Mouse (Mus musculus) right cerebral cortex, postnatal 14 days (tissue): ENCODE results near the gene N4bp2.
"Not testable (repeated sequence)": the region's sequence is repeated elsewhere in the genome, so short reads cannot be mapped to it uniquely, and the experiment has no call there.

Experiments
- DNase-seq: peaks from one replicate; pipeline ENCODE4 v3.0.0; 2022

N4bp2 gene

GRCm38 (mm10) chr5:65764786-65765634 lies 1.7 kb downstream of the N4bp2 start:
- peak; percentile 80 for DNase-seq

- DNase-seq, result no peak
Measured at GRCm38 (mm10) chr5:65765635-65765911, 2.3 kb downstream of the N4bp2 start.

DNA sequence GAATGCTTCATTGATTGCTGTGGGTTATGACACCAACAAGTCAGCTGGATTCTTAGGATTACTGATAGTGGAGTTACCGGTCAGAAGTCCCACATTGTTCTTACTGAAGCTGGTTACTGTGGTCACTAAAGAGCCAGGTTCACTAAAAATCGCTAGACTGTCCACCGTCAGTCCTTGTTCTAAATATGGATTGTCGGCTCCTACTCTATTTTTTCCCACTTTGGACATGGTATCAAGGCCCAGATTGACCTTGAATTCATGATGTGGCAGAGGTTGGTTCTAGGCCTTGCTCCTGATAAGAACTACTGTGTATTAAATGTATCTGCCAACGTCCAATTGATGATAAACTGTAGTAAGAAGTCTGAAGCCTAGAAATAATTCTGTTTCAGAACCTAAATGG lies 4.7 kb downstream of the N4bp2 start:
- no peak for DNase-seq

- no peak for DNase-seq
Measured at GRCm38 (mm10) chr5:65770065-65770464, 6.7 kb downstream of the N4bp2 start.

DNA sequence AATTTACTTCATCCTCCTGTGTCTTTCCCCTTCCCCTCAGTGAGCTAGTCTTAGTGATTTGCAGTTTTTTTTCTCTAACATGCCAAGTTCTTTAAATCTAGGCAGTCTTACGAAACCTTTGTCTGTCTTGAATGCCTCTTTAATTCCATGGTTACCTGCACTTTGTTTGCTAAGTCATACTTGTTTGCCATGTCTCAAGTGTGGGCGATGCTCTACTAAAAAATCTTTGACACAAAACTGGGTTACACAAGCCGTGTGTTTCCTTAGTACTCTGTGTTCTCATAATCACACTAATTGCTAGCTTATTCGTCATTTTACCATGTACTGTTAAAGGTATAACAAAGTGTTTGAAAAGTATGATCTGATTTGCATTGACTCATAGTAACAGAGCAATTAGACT lies 7.2 kb downstream of the N4bp2 start:
- DNase-seq, result no peak

GRCm38 (mm10) chr5:65773957-65774356 lies 10.6 kb downstream of the N4bp2 start:
- DNase-seq, result not testable (repeated sequence)

DNA sequence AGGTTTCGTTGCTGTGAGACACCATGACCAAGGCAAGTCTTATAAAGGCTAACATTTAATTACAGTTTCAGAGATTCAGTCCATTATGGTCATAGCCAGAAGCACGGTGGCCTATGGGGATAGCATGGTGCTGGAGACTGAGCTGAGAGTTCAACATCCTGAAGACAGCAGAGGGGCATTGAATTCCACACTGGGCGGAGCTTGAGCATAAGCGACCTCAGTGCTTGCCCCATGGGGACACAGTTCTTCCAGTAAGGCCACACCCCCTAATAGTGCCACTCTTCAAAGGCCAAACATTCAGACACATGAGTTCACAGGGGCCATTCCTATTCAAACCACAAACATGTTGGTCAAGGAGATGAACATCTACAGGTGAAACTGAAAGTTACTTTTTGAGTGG lies 12.8 kb downstream of the N4bp2 start:
- no peak for DNase-seq

DNA sequence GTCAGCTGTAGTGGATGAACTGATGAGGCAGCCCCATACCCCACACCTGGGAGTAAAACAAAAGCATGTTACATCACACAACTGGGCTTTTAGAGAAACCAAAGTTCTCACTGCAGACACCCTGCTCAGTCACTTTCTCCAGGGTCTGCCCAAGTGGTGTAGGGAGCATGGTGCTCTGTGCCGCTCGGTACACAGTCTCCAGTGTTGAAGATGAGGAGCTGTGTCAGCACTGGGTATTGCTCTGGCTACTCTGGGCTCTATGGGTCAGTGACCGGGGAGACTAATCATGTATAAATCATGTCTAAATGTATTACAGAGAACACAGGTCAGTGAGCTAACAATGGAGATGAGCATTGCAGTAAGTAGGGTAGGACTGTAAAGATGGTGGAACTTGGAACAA lies 13.6 kb downstream of the N4bp2 start:
- DNase-seq, result no peak

GRCm38 (mm10) chr5:65778986-65779385 lies 15.7 kb downstream of the N4bp2 start:
- not testable (repeated sequence) for DNase-seq

DNA sequence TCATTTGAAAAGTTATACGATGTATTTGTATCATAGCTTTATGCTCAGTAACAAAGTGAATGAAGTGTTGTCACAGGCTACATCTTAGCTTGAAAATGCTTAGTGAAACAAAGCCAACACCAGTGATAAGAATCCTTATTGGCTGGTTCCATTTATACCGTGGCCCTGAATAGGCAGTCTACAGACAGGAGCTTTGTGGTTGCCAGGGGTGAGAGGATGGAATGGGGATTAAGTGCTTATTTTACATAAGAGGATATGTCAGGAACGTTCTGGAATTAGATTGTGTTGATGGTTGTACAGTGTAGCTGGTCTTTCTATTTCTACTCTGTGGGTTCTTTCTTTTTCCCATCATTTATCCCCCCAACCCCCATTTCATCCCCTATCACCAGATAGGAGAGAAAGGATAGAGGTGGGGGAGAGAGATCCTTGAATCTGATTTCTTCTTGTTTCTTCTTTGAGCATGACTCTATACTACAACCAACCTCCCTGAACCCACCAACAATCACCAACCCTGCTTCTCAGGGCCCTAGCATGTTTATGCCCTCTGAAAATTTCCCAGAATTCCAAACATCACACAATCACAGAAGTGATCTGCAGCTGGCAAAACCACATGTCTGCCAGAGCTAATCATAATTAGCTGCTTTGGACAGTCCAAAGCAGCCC lies 16.2 kb downstream of the N4bp2 start:
- DNase-seq, result no peak

- no peak for DNase-seq
Measured at GRCm38 (mm10) chr5:65781147-65781715, 17.9 kb downstream of the N4bp2 start.

- DNase-seq, result no peak
Measured at GRCm38 (mm10) chr5:65781769-65782715, 18.7 kb downstream of the N4bp2 start.

DNA sequence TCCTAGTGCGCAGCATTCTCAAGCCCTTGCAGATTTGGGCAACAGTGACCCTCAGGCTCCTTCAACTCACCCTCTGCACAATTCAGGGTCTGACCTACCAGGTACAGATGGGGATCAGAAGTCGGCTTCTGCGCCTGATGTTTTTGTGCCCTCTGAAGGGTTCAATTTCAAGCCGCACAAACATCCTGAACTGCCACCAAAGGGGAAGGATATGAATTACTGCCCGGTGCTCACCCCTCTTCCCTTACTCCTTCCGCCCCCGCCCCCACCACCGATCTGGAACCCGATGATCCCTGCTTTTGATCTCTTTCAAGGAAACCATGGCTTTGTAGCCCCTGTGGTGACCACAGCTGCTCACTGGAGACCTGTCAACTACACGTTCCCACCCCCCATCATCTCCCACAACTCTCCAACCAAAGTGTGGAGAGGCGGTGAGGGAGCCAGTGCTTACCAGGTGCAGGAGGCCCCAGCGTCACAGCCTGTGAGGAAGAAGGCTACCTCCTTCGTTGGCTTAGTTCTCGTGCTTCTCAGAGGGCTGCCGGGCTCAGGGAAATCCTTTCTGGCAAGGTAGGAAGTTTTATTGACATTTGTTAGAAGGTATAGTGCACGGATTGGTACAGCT lies 27.4 kb downstream of the N4bp2 start:
- DNase-seq, result no peak

GRCm38 (mm10) chr5:65794202-65794601 lies 30.9 kb downstream of the N4bp2 start:
- no peak for DNase-seq

- DNase-seq, result no peak
Measured at GRCm38 (mm10) chr5:65794702-65795101, 31.4 kb downstream of the N4bp2 start.

DNA sequence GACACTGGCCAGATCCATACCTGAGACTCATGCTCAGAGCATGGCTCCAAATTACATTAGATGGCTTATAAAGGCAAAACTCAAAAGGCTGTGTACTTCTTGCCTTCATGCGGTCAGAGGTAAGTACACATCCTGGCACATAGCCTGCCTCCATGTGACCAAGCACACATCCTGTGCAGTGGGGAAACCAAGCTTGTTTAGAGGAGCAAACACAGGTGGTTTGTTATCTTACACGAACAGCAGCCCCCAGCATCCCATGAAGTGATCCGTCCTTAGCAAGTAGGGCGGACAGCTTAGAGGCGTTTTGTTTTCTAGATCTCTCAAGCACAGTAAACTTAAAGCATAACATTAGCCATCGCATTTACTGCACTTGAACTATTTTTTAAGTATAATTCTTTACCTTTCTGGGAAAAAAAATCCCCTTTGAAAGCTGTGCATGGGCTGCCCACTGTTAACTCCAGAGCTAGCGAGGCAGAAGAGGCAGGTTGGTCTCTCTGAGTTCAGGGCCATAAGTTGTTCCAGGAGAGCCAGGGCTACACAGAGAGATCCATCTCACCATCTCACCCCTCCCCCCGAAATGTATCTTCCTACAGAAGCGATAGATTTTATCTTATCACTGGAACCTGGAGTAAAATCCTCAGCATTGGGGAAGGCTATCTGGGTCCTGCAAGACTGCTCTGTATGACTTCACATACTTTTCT lies 32.1 kb downstream of the N4bp2 start:
- no peak for DNase-seq

DNA sequence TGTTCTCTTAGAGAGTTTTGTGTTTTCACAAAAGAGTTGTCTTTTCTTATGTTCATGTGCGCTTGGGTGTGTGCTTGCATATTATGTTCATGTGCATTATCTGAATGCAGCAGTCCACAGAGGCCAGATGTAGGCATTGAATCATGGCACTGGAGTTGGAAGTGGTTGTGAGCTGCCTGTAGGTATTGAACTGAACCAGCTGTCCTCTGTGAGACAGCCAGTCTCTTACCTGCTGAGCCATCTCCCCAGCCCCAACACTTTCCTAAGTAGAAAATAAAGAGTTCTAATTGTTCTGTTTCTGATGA lies 32.6 kb downstream of the N4bp2 start:
- DNase-seq, result no peak

- no peak for DNase-seq
Measured at GRCm38 (mm10) chr5:65823601-65824133, 60.3 kb downstream of the N4bp2 start.

DNA sequence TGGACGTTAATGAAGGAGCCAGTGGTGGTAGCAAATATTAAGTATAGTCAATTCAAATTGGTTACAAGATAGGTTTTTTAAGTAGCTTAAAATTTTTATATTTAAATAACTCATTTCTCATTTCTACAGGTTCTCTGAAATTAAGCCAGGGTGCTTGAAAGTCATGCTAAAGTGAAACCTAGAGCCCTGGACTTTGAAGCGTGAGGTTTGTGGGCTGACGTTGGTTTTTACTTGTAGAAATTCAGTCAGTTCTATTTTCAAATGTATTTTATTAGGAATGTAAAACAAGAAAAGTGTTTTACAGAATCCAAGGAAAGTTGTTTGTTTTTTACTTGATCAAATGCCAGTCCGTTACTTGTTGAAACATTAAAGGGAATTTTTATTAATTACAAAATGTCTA lies 63.2 kb downstream of the N4bp2 start:
- no peak for DNase-seq

GRCm38 (mm10) chr5:65827102-65827501 lies 63.8 kb downstream of the N4bp2 start:
- no peak for DNase-seq

GRCm38 (mm10) chr5:65828261-65828660 lies 64.9 kb downstream of the N4bp2 start:
- no peak for DNase-seq

- no peak for DNase-seq
Measured at GRCm38 (mm10) chr5:65829059-65829458, 65.7 kb downstream of the N4bp2 start.
